Mouse (Mus musculus): ENCODE measurements at regions not wholly inside any gene's neighbourhood (a gene's known extent, or its start where the extent isn't known, plus 50 kb on each side); places are given as distances from the start of the nearest gene placed in this dataset.
A peak's percentile ranks its signal among the peaks of the same experiment; 100 is the strongest.
"Not testable (repeated sequence)": the region's sequence is repeated elsewhere in the genome, so short reads cannot be mapped to it uniquely, and the experiment has no call there.

DNA sequence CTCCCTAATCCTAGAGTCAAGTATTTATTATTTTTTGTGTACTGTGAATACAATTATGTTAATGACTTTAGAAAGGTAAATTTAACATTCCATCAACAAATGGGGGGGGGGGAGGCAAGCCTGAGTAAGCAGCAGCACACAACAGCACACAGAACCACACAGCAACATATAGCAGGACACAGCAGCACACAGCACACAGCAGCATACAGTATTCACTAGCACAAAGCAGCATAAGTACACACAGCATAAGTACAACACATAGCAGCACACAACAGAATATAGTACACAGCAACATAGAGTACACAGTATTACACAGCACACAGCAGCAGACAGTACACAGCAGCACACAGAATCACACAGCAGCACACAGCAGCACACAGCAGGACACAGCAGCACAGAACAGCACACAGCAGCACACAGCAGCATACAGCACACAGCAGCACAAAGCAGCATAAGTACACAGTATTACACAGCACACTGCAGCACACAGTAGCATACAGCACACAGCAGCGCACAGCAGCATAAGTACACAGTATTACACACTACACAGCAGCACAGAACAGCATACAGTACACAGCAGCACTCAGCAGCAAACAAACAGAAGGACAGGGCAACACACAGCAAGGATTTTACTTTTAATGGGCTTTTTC, 605.7 kb downstream of the Tbl1xr1 start:
- Histone ChIP-seq H3K27me3 (ENCODE audit: control insufficient read depth, insufficient read depth, low read depth, low read length) (no peaks in the 10 kb centered on the region), H3K4me1 (ENCODE audit: control insufficient read depth, low read depth, low read length) (no peaks in the 10 kb centered on the region), H3K9me3 (replicated peaks; ENCODE audit: control insufficient read depth, low read length) (no peaks in the 10 kb centered on the region), H3K36me3 (ENCODE audit: control insufficient read depth, insufficient read depth) (no peaks in the 10 kb centered on the region), H3K4me3 (ENCODE audit: low read depth, low read length) (no peak overlapping the region), H3K9ac (ENCODE audit: low read depth, low read length) (no peak overlapping the region), H3K27ac (ENCODE audit: low read length) (no peak overlapping the region), H3K4me2 (ENCODE audit: low read depth, low read length) (no peak overlapping the region)
- WGBS (ENCODE audit: insufficient replicate concordance) = 58% methylated on average over 1 of the region's 1 CpGs
- no peak for ATAC-seq (ENCODE audit: low read depth)

DNA sequence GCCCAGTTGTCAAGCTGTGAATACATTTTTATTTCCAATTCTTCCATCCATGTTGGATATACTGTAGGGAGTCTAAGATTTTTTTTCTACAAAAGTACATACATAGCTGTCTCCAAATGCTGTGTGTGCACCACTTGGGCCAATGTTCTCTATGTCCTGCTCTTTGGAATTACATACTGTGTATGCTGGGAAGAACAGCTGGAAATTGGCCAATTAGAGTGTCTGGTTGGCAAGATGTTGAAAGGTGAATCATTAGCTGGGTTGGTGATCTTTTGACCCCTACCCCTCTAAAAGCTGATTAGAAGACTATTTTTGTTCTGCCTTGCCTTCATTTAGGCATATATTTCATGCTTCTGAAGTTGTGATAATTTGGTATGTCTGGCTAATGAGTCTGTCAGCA, 622.9 kb downstream of the Tbl1xr1 start:
- Histone ChIP-seq H3K36me3 (ENCODE audit: control insufficient read depth, insufficient read depth) (no peaks in the 10 kb centered on the region), H3K27me3 (ENCODE audit: control insufficient read depth, insufficient read depth, low read depth, low read length) (no peaks in the 10 kb centered on the region), H3K27ac (ENCODE audit: low read length) (no peak overlapping the region), H3K4me1 (ENCODE audit: control insufficient read depth, low read depth, low read length) (no peaks in the 10 kb centered on the region), H3K9ac (ENCODE audit: low read depth, low read length) (no peak overlapping the region), H3K9me3 (replicated peaks; ENCODE audit: control insufficient read depth, low read length) (no peaks in the 10 kb centered on the region), H3K4me3 (ENCODE audit: low read depth, low read length) (no peak overlapping the region), H3K4me2 (ENCODE audit: low read depth, low read length) (no peak overlapping the region)
- peak; percentile 77 for ATAC-seq (ENCODE audit: low read depth)

DNA sequence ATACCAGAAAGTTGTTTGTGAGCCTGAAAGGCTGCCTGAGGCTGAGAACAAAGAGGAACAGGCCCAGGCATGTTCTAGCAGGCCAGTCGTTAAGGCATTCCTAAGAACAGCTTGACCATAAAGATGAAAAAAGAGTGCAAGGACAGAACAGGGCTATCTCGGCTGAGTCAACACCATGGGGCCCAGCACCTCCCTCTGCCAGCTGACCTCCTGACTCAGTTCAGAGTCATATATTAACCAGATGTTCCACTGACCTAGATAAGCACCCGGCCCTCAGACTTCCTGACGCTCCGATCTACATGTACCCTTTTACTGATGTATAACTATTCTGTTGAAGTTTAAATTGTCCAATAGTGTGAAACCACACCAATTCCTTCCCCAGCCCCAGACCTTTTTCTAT, 625.0 kb downstream of the Tbl1xr1 start:
- H3K4me2 ChIP-seq (ENCODE audit: low read depth, low read length); H3K27ac ChIP-seq (ENCODE audit: low read length); H3K4me3 ChIP-seq (ENCODE audit: low read depth, low read length); H3K4me1 ChIP-seq (ENCODE audit: control insufficient read depth, low read depth, low read length); H3K9ac ChIP-seq (ENCODE audit: low read depth, low read length); H3K27me3 ChIP-seq (ENCODE audit: control insufficient read depth, insufficient read depth, low read depth, low read length); ATAC-seq (ENCODE audit: low read depth); H3K36me3 ChIP-seq (ENCODE audit: control insufficient read depth, insufficient read depth); H3K9me3 ChIP-seq (replicated peaks; ENCODE audit: control insufficient read depth, low read length): not testable (repeated sequence)
- 67% methylated on average over 5 of the region's 5 CpGs for WGBS (ENCODE audit: insufficient replicate concordance)

DNA sequence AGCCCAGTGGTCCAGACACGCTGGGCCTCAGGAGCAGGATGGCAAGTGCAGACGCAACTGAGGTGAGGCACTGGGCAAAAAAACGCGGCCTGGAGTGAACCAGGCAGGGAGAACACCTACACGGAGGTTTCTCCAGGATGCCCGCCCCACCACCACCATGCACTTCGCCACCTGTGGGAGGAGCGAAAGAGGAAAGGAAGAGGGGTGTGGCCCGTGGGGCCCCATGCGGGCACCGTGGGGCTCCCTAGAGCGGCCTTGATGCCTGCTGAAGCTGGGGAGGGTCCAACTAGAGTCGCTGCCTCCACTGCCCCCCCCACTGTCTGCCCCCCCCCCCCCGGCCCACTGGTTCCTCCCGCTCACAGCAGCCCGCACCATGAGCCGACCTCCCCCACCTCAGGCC, 629.2 kb downstream of the Tbl1xr1 start:
- ATAC-seq (ENCODE audit: low read depth) = no peak
- Histone ChIP-seq H3K4me3 (ENCODE audit: low read depth, low read length) (no peak overlapping the region), H3K9me3 (replicated peaks; ENCODE audit: control insufficient read depth, low read length) (no peaks in the 10 kb centered on the region), H3K36me3 (ENCODE audit: control insufficient read depth, insufficient read depth) (no peaks in the 10 kb centered on the region), H3K27ac (ENCODE audit: low read length) (no peak overlapping the region), H3K9ac (ENCODE audit: low read depth, low read length) (no peak overlapping the region), H3K4me2 (ENCODE audit: low read depth, low read length) (no peak overlapping the region), H3K27me3 (ENCODE audit: control insufficient read depth, insufficient read depth, low read depth, low read length) (no peaks in the 10 kb centered on the region), H3K4me1 (ENCODE audit: control insufficient read depth, low read depth, low read length) (no peaks in the 10 kb centered on the region)
- WGBS (ENCODE audit: insufficient replicate concordance) = 58% methylated on average over 16 of the region's 17 CpGs

DNA sequence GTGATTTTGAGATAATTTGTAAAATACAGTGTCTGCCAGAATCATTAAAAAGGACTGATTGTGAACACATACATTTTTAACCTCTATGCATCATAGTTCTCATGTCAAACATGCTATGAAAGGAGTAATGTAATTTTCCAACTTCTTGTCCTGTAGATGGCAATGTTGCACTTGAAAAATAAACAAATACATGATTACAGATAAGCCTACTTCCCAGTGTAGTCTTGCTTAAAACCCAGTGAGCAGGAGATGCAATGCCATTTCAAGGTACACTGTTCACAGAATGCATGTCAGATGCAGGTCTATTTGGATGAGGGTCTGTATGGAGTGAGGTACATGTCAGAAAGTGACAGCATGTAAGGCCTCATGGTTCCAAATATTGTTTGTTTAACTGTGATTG, 668.6 kb downstream of the Tbl1xr1 start:
- Histone ChIP-seq H3K4me2 (ENCODE audit: low read depth, low read length) (no peak overlapping the region), H3K27me3 (ENCODE audit: control insufficient read depth, insufficient read depth, low read depth, low read length) (no peaks in the 10 kb centered on the region), H3K9ac (ENCODE audit: low read depth, low read length) (no peak overlapping the region), H3K4me3 (ENCODE audit: low read depth, low read length) (no peak overlapping the region), H3K36me3 (ENCODE audit: control insufficient read depth, insufficient read depth) (no peaks in the 10 kb centered on the region), H3K27ac (ENCODE audit: low read length) (no peak overlapping the region), H3K9me3 (replicated peaks; ENCODE audit: control insufficient read depth, low read length) (no peaks in the 10 kb centered on the region), H3K4me1 (ENCODE audit: control insufficient read depth, low read depth, low read length) (no peaks in the 10 kb centered on the region)
- no peak for ATAC-seq (ENCODE audit: low read depth)
